In the genomic region with DNA sequence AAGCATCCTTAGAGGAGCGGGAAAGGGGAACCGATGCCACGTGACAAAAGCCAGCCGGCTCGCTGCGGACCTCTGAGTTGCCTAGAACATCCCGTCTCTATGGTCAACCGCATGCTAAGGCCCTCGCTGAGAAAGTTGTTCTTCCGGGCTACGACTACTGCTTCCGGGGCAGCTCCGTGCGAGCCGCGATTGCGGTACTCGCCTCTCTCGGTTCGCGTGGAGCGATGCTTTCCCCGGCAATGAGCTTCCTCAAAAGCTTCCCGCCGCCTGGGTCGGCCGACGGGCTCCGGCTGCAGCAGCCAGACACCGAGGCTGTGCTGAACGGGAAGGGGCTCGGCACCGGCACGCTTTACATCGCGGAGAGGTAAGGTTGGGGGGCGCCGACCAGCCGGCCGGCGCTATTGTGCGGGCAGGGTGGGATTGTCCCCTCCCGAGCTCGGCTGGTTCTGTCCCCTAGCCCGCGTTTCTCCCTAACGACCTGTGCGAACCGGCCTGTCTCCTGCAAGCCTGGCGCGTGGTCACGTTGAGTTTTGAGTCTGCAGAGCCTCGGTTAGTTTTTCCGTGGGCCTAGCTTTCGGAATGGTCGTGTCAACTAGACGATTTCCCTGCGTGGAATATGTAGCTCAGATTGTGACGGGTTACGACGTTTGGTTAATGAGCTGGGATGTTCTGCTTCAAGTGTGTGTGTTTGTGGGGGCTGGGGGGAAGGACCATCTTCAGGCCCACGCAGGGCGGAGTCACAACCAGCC, we compare ENCODE assay signal across 8 mouse cellular contexts. TPM values are rescaled to one million over a fixed set of nuclear protein-coding genes. Genes with fewer than 3 reads are reported as not detected.
A peak's percentile ranks its signal among the peaks of the same experiment; 100 is the strongest.
DNase-seq lines count a peak whose midpoint lies in the region; ATAC-seq and TF ChIP-seq lines count a peak whose summit lies in the region.

A gene (plus strand): TSS at position 129 of the 749 bp plus-strand sequence.

- H3K36me3 ChIP-seq in heart, embryonic 10.5 days: peaks cover 18% of the 10 kb centered on the region
- peaks cover 21% of the 10 kb centered on the region for H3K36me3 ChIP-seq in kidney, embryonic 15.5 days

- DNase-seq in A20 (ENCODE audit: low read depth, low spot score): peak; percentile 94
- DNase-seq in heart, embryonic 10.5 days (ENCODE audit: low spot score): peak; percentile 94
- peak; percentile 84 for DNase-seq in liver
- peak; percentile 87 to 93 for DNase-seq in spleen, postnatal 4 days (ENCODE audit: low spot score in 2 of 2)

- no peak for TF ChIP-seq POLR2A in bone marrow macrophage, adult 2 months (IDR thresholded peaks at IDR 0.05; ENCODE audit: borderline replicate concordance, low read depth, low read length)
- peak; percentile 84 for TF ChIP-seq POLR2A in embryonic fibroblast, embryonic 13.5 days (IDR thresholded peaks at IDR 0.05; ENCODE audit: low read depth, low read length)

- peak within 1 kb of the TSS; percentile 69 for H3K27ac ChIP-seq in bone marrow macrophage, adult 2 months (ENCODE audit: insufficient read depth, low read depth, low read length)
- H3K27ac ChIP-seq in embryonic fibroblast, embryonic 13.5 days (ENCODE audit: insufficient read depth, low read length): no peak within 1 kb of the TSS
- peak within 1 kb of the TSS; percentile 94 for H3K27ac ChIP-seq in heart, embryonic 10.5 days
- peak within 1 kb of the TSS; percentile 85 for H3K27ac ChIP-seq in kidney, embryonic 15.5 days

- TF ChIP-seq CTCF in bone marrow macrophage, adult 2 months (IDR thresholded peaks at IDR 0.05; ENCODE audit: low read depth, low read length): no peak
- no peak for TF ChIP-seq CTCF in embryonic fibroblast, embryonic 13.5 days (IDR thresholded peaks at IDR 0.05; ENCODE audit: borderline replicate concordance, insufficient read depth, low read length)

- H3K4me2 ChIP-seq in kidney, embryonic 15.5 days: peak within 1 kb of the TSS; percentile 68

- no peaks in the 10 kb centered on the region for H3K9me3 ChIP-seq in heart, embryonic 10.5 days
- H3K9me3 ChIP-seq in kidney, embryonic 15.5 days (replicated peaks): 0 out of 2 replicates have a peak, but pooled peaks cover 7% of the 10 kb centered on the region

- under 1% methylated on average over 63 of the region's 63 CpGs for WGBS in heart, embryonic 10.5 days
- WGBS in kidney, embryonic 15.5 days: under 1% methylated on average over 63 of the region's 63 CpGs

- H3K27me3 ChIP-seq in heart, embryonic 10.5 days (ENCODE audit: insufficient read depth, poor library complexity, severe bottlenecking): no peaks in the 10 kb centered on the region
- H3K27me3 ChIP-seq in kidney, embryonic 15.5 days: no peaks in the 10 kb centered on the region

- H3K4me1 ChIP-seq in bone marrow macrophage, adult 2 months (ENCODE audit: control insufficient read depth, insufficient read depth, low read length): peaks cover 10% of the 10 kb centered on the region
- no peaks in the 10 kb centered on the region; the same call in 1 of the 2 replicates for H3K4me1 ChIP-seq in embryonic fibroblast, embryonic 13.5 days (ENCODE audit: control insufficient read depth, insufficient read depth, low read length)
- H3K4me1 ChIP-seq in heart, embryonic 10.5 days: peaks cover 13% of the 10 kb centered on the region
- H3K4me1 ChIP-seq in kidney, embryonic 15.5 days: peaks cover 12% of the 10 kb centered on the region

- H3K9ac ChIP-seq in kidney, embryonic 15.5 days: peak within 1 kb of the TSS; percentile 77

- peak; percentile 97 for ATAC-seq in kidney, embryonic 15.5 days (replicated peaks; ENCODE audit: low FRiP score)
- peak; percentile 99 for ATAC-seq in monocyte, adult 5-6 weeks (replicated peaks; ENCODE audit: insufficient number of reproducible peaks, low FRiP score, low TSS enrichment, poor library complexity, severe bottlenecking)

- H3K4me3 ChIP-seq in bone marrow macrophage, adult 2 months (ENCODE audit: insufficient read depth, low read length): peak within 1 kb of the TSS; percentile 86
- peak within 1 kb of the TSS; percentile 94 for H3K4me3 ChIP-seq in embryonic fibroblast, embryonic 13.5 days (ENCODE audit: insufficient read depth, low read length)
- peak within 1 kb of the TSS; percentile 99 for H3K4me3 ChIP-seq in heart, embryonic 10.5 days
- peak within 1 kb of the TSS; percentile 86 for H3K4me3 ChIP-seq in kidney, embryonic 15.5 days (replicated peaks)

RNA-seq across cellular contexts. Expression of the gene that starts here (rescaled TPM):
- polyA plus RNA-seq in bone marrow macrophage, adult 2 months (2012; ENCODE audit: insufficient read depth, insufficient read length, missing spikeins): 35.4 and 41.0 TPM in 2 replicates
- polyA plus RNA-seq in embryonic fibroblast, embryonic 13.5 days (2011; ENCODE audit: insufficient read length, low read depth, missing spikeins): 97.2 and 101 TPM in 2 replicates
- polyA plus RNA-seq in heart, embryonic 10.5 days (2016; fragmentation: Nextera tagmentation; extraction: Ambion mirVana): 151 and 209 TPM in 2 replicates
- polyA plus RNA-seq in kidney, embryonic 15.5 days (2015; fragmentation: Nextera tagmentation; extraction: Ambion mirVana): 193 and 202 TPM in 2 replicates
- 79.1 to 86.2 TPM (median 79.8 TPM) in 3 replicates for total RNA-seq in monocyte, adult 5-6 weeks (2017)
